Mouse (Mus musculus) kidney, postnatal 4 days (tissue): ENCODE measurements at regions not wholly inside any gene's neighbourhood (a gene's known extent, or its start where the extent isn't known, plus 50 kb on each side); places are given as distances from the start of the nearest gene placed in this dataset.
A peak's percentile ranks its signal among the peaks of the same experiment; 100 is the strongest.
"Not testable (repeated sequence)": the region's sequence is repeated elsewhere in the genome, so short reads cannot be mapped to it uniquely, and the experiment has no call there.

Experiments used
- DNase-seq, 2 experiments: peaks; one replicate each; pipeline ENCODE4 v3.0.0; 2021; ENCODE audit warnings: mixed read lengths in 2 of 2

DNA sequence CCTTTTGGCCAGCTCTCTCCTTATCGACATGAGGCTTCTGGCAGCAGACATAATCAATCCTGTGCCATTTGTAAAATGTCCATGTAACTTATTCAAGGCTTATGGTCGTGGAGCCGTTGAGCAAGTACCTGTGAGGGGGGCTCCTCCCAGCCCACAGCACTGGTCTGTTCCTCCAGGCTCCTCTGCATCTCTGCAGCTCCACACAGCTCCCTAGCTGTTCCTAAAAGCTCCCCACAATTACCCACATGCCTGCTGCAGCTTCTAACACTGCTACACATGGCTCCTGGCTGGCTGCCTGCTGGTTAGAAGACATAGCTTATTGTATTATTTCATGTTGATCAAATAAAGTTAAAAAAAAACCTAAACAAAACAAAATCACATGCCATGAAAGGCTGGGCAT lies 77.9 kb downstream of the Tcp10c start:
- DNase-seq = not testable (repeated sequence)

DNA sequence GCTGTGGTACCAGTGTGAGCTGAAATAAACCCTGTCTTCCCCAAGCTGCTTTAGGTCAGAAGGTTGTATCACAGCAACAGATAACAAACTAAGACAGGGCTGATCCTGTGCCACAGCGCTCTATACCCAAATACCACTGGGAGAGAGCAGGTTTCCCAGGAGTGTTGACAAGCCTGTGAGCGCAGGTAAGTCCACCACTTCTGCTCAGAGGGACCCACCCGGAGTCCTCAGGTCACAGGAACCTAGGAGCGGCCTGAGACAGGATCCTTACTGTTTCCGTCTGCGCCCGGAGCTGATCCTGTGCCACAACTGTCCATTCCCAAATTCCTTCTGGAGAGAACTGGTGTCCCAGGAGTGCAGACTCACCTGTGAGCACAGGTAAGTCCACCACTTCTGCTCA lies 79.8 kb downstream of the Tcp10c start:
- DNase-seq = not testable (repeated sequence)

DNA sequence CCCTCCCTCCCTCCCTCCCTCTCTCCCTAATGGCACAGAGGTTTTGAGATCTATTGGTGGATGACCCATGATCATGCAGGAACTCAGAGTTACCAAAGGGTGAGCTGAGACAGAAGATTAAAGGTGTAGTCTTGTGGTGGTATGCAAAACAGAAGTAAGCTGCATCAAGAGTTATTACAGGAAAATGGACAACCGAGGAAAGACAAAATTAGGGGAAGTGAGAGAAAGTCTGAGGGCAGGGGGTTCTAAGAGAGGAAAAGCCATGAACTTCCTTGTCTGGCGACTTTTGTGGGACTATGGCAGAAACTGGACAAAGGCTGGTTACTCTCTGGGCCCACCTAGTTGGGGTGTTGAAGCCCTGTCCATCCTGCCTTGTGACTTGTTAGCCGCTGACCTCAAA lies 84.4 kb downstream of the Tcp10c start:
- not testable (repeated sequence) for DNase-seq

DNA sequence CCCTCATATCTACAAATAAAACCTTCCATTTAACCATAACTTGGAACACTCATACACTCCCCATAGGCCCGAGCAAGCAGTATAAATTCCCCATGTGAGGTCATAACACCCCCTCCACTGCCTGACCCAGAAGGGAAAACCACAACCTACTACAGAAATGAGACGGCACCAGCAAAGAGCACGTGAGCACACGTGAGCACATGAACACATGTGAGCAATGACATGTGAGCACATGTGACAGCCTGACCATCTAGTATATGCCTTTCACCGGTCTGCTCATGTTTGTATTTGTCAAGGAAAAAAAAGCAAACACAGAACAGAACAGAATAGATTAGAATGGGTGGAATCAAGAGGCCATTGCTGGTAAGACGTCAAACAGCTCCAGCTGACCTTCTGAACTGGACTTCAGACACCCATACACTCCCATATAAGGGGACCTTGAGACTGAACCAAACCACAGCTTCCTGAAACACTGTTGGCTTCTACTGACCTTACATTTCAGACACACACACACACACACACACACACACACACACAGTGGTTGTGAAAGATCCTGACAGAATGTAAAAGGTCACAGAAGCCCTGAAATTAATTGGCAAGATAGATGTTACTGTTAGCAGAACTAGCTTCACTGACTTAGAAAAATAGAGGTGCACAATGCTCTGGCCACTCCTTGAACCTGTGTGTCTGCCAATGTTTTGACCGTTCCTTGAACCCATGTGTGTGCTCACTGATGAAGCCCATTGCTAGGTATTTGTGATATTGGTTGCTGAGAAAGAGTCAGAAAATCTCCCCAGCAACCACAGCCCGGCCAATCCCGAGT lies 86.5 kb downstream of the Tcp10c start:
- DNase-seq = peak in 1 of 2 experiments; percentile 22

DNA sequence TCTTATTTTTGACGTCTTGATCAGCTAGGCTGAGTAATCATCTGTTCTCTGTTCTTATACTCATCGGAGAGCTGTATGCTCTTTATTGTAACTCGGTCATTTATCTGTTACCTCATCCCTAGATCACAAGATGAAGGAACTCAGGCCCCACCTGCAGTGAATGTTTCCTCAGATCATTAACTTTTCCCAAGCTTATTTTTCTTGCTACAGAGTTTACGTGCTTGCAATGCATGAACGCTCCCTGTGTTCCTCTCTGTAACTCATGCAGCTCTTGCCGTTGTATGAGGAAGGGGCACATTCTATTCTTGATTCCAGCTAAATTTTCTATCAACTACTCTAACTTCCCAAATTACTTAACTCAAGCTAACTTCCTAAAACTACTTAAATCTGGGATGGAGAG lies 87.9 kb downstream of the Tcp10c start:
- DNase-seq = not testable (repeated sequence)

DNA sequence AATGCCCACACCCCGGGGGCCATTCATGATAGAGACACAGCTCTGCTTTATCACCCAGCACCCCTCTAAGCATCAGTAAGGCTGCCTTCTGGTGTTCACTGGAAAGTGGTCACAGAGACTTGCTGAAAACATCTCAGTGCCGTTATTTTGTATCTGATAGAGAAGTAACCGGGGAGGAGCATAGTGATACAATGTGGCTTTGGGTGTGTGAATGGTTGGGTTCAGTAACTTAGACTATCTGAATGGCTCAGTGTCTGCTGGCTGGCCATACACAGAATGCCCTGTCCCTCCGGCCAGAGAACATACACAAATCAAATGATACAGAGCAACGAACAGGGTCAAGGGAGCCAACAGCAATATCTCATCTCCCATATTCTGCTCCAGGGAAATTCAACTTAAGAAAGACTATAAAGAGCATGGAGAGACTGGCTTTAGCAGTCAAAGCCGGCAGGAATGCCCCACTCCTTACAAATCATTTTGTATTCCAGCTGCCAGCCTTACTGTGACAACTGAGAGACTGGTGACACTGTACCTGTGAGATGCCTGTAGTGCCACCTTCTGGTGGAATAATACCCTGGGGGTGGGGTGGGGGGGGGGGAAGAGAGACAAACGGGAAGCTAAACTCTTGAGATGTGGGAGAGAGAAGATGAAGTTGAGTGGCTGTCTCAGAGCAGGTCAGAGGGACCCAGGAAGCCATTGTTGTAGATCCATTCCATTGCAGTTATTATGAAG lies 102.7 kb downstream of the Tcp10c start:
- not testable (repeated sequence) for DNase-seq

DNA sequence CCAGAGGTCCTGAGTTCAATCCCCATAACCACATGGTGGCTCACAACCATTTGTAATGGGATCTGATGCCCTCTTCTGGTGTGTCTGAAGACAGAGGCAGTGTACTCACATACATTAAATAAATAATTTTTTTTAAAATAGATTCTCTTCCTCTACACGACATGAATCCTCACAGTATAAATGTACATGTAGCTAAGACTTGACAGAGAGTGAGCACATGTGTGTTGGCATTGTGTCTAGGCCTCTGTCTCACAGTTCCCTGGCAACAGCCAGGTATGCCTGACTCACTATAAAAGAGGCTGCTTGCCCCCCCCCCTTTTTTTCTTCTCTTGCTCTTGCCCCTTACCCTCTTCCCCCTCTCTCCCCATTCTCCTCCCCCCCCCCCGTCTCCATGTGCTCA lies 103.6 kb downstream of the Tcp10c start:
- not testable (repeated sequence) for DNase-seq

DNA sequence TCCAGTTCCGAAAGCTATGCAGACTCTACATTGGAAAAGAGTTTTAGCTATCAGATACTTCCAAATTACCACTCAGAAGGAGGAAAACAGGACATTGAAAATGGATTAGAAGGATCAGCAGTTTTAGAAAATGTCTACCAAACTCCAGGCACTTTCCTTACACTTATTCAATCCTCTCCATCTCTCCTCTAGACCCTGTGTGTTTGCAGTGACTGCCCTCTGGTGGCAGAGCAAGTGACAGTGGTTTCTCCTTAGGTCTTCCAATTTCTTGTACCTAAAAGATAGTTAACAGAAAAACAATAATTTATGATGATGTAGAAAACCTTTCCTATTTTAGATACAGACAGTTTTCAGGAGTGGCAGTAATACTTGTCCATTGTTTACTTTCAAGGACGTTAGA lies 104.4 kb downstream of the Tcp10c start:
- DNase-seq = not testable (repeated sequence)

DNA sequence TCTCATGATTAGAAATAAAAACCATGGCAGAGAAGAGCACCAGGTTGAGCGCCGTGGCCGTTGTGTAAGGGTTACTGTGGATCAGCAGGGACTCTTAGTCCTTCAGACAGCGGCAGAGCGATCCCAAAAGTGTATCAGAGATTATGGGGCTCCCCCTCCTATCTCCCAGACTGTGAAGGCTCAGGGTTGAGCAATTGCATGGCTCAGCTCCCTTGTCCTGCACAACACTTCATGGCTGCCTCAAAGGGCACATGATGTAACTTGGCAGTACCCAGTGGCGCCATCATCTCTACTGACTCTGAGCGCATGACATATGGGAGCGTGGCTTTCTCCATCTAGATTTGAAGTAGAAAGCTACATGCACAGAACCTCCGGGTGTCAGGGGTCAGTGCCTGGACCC lies 108.3 kb downstream of the Tcp10c start:
- DNase-seq = not testable (repeated sequence)

DNA sequence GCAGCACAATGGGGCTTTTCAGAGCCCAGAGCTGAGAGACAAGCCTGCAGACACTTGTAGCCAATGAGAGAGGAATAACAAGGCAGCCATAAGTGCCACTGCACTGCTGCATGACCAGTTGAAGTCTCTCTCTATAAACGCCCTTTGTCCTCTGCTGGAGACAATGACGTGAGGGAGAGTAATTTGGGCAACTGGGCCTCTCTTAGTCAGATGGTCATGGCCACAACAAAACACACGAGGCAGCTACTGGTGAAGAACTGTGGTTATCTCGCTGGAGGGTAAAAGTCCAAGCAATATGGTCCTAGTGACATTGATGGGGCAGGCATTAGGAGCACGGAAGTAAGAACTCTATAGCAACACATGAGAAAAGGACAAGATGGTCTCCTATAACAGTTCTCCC lies 111.5 kb downstream of the Tcp10c start:
- DNase-seq = not testable (repeated sequence)

DNA sequence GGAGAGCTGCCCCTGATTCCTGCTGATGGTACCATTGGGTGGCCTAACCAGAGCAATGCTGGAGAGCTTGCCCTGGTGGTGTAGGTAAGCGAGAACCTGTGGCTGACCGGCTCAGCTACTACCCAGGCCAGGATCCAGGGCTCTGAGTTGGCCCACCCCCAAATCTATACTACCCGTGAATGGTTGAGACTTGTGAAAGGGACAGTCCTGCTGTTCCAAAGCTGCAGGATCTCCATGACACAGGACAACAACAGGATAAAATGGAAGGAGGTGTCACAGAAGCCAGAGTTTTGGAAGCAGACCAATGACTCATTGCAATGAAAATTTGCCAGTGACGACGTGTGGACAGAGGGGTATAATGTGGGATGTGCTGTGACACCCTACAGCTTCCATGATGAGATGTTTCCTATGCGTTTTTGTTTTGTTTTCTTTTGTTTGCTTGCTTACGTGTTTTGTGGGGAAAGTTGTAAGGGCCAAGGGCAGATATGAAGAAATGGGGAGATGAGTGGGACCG lies 115.6 kb downstream of the Tcp10c start:
- DNase-seq = not testable (repeated sequence)

DNA sequence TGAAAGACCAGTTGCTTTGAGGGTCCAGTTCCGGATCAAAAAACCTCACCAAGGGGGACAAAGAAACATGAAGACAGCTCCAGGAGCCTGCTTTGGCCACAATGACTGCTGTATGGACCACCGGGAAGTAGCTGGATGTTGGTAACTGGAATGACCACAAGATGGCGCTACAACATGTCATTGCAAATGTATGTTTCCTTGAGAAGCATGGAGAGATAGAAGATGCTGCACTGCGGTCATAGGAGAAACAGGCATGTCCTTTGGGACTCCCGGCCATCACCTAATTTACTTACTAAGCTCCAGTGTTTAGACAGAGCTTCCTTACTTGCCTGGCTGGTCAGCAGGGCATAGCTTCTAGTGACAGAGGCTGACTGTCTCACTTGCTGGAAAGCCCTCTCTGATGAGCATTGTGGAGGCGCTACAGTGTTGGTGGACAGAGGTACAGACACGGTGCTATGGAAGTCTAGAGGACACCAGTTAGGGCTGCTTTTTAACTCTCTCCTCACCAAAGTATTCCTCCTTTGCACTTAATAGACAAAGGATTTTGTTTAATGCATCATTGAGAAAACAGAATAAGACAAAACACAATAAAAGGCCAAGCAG lies 118.2 kb downstream of the Tcp10c start:
- DNase-seq = peak; percentile 78 to 82

DNA sequence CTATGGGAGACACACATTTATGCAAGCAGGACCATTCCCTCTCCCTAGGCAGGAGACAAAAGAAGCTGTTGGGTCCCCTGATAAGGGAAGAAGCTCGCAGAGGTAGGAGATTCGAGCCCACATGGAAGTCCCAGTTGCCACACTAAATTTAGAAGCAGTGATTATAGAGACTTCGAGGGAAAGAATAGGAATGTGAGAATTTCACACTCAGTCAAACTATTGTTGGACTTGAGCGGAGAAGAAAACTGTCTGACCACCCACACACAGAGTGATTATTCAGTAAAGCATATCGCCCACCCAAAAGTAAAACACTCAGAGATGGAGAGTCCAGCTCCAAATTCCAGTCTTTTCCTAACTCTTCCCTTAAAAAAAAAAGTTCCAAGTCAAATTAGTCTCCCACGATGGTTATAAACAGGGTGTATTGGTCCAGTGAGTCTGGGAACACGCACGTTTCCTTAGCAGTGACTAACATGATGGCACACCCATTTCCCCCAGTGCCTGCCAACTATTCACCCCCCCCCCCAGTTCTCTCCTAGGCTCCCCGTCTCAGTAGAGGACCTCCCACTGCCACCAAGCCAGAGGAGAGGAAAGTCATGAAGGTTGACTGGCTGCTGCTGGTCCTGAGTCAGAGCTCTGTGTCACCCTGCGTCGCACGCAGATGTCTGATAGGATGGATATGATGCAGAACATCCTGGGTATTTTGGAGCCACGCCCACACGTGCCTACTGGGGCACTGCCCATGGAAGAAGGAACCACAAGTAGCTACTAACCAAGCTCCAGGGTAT lies 120.1 kb downstream of the Tcp10c start:
- DNase-seq = peak; percentile 14 to 23

DNA sequence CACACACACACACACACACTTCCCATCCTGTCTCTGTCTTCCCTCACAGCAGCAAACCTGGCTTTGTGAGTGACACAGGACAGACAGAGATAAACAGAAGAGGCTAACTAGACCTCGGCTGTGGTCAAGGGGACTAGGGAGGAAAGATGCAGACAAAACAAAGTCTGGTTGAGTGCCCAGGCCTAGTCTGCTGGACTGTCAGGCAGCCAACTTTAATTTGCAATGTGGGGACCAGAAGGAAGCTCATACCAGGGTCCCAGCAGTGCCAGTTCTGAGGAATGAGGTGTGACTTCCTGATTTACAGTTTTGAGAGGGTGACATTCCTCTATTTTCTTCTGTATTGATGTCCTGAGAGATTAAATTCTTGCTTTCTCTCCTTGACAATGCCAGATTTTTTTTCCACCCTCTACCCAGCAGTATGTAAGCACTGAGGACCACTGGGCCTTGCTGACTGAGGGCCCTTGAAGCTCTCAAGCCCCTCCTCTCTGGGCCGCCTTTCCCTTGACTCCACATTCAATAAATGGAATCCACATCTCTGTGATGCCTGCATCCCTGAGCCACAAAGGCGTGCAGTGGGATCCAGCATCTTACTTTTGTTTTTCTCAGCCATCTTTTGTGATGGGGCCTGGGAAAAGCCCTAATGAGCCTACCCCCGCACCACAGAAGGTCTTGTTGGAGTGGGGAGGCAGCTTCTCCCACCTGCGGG lies 124.6 kb downstream of the Tcp10c start:
- DNase-seq = no peak

DNA sequence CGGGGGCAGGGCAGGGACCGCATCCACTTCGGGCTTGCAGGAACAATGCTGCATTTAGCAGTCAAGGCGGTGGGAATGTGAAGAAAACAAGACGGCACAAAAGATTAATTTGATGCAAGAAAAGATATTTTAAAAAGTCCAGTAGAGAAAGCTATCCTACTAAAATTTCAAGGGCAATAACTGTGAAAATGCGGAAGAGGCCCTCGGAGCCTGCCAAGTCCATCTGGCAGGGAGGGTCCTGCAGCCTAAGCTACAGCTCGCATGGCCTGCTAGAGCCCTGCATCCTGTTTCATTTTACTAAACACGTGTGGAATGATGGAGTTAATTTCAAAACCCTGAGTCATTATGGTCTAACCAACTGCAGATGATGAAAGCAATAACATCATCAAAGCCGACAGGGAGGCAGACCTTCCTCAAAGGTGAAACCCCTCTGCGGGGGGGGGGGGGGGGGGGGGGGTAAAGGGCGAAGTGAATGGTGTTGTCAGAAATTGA lies 125.2 kb downstream of the Tcp10c start:
- DNase-seq = peak; percentile 15 to 22

DNA sequence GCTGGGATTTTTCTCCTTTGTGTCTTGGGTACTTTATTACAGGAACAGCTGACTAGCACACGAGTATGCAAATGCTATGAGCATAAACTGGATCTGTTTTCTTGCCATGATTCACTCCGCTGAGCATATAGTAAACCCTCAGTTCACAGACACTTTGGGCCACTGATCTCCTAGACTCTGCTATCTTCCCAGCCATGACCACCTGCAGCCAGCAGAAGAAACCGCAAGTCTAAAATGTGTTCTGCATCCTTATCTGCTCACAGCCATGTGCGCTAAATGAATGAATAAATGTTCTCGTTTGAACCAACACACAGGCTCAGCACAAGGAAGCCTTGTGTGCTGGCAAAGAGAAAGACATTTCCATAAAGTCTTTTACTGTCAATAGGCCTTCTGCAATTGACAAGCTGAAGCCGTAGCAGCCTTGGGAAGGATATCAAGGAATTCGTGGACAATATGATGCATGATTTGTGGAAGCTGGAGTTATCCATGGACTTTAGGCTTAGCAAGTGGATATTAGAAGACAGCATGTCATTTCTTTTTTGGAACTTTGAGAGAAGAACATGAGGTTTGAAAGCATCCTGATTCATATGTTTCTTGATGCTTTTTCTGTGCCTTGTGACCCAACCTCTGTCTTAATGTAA lies 127.2 kb downstream of the Tcp10c start:
- DNase-seq = no peak

DNA sequence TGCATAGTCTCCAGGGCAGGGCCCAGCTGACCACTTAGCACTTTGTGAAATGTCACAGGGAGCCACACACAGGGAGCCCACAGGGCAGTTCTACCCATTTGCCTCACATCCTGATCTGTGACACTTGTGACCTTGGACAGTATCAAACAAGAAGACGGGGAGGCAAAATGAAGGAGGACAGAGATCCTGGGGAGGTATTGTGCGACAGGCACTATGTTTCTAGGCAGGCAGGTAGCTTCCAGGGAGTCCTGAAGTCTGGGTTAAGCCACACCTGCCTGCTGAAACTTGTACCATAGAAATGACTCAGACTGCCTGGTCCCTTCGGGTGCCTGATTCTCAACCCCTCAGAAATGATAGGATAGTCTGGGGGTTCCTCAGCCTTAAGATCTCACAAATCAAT lies 127.8 kb downstream of the Tcp10c start:
- no peak for DNase-seq

DNA sequence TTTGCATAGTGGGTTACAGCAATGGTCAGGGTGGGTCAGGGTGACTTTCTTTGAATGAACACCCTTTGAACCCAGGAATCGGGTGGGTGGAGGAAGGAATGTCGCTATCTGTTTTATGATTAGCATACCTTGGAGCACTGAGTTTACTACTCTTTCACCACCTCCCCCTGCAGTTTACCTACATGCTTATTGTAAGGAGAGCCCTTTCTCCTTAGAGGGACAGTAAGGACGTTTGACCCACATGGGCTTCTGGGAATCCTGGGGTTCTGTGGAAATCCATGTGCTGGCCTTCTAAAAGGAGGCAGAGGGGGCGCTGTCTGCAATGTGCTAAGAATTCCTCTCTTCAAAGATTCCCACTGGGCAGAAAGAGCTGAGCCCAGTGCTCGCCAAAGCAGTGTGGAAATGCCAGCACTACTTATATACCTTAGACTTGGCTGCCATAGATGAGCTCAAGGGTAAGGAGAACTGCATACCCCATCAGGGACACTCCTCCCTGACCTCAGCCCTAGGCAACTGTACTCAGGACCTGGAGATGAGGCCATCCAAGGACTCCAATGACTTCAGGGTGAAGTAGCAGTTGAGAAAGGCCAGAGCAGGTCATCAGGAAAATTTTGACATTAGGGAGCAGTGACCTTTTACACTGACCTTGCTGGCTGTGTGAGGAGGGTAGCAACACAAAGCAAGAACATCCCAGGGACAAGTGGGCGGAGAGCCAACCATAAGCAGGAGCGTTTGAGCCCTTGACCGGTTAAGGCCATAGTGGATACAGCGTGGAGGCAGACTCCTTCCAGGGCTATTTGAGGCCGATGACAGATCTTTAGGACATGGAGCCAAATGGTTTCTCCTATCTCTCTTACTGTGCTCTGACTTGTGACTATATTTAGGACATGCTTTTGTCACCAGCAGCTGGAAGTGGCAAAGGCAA lies 133.2 kb downstream of the Tcp10c start:
- peak in 1 of 2 experiments; percentile 10 for DNase-seq

DNA sequence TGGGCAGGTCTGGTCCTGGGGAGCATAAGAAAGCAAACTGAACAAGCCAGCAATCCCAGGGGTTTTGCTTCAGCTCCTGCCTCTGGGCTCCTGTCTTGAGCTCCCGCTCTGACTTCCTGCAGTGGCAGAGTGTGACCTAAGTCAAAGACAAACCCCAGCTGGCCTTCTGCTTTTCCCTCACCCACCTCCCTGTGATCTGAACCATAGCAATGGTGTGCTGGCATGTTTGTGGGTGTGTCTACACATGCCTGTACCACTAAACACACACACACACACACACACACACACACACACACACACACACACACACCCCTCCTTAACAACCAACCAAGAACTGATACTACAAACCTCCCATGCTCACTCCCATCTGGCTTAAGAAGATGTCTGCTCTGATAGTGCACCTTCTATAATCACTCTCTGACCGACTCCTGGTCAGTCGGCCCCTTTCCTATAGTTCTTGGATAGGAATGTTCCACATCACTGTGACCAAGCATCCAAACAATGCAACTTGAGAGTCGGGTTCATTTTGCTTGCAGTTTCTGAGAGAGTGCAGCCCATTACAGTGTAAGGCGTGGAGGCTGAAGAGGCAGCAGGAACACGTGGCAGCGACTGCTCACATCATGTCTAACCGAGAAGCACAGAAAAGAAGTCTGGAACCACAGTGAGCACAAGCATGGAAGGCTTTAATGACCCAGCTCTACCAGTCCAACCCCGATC lies 134.4 kb downstream of the Tcp10c start:
- peak; percentile 16 to 20 for DNase-seq
